Mouse (Mus musculus): ENCODE results near the gene Rbbp7. TPM values are rescaled to one million over a fixed set of nuclear protein-coding genes. Genes with fewer than 3 reads are reported as not detected.

The Rbbp7 gene
- 384 and 412 TPM in 2 replicates for polyA plus RNA-seq (2016; fragmentation: Nextera tagmentation; extraction: Ambion mirVana)

- DNase-seq (ENCODE audit: low spot score) = peak; percentile 91
- peak within 1 kb of the TSS; percentile 93 for H3K27ac ChIP-seq (replicated peaks)
- peaks cover 16% of the 10 kb centered on the region for H3K27me3 ChIP-seq (ENCODE audit: low read depth, poor library complexity, severe bottlenecking)
- peak within 1 kb of the TSS; percentile 74 for H3K4me3 ChIP-seq
- WGBS = 18% methylated on average over 92 of the region's 100 CpGs
- peaks cover 8% of the 10 kb centered on the region for H3K9me3 ChIP-seq (replicated peaks)
- peaks cover 13% of the 10 kb centered on the region for H3K4me1 ChIP-seq
- H3K36me3 ChIP-seq = peaks cover 23% of the 10 kb centered on the region
These were observed at the start of gene Rbbp7 for GRCm38 (mm10) chrX:162760115-162760942. Gene Rbbp7 (plus strand): TSS chrX:162760402.

DNA sequence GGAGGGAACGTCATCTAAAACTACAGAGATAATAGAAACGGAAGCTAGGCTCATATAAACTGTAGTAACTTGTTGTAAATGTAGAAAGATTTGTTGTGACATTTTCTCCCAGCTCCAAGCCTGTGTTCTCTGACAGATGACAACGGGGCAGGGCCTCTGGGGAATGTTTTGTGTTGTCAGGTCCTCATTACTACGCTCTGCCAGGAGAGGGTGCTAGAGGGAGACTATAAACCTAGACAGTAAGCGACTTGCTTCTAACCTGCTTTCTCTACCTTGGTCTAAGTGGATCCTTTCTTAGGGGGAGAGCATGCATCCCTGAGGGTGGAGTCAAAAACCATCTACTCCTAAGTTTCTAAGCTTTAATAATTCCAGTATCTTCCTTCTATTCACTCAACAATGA is 42.4 kb upstream of the Rbbp7 start:
- DNase-seq (ENCODE audit: low spot score) = peak; percentile 21
- no peaks in the 10 kb centered on the region for H3K27me3 ChIP-seq (ENCODE audit: low read depth, poor library complexity, severe bottlenecking)
- H3K36me3 ChIP-seq = no peaks in the 10 kb centered on the region
- 35% methylated on average over 5 of the region's 5 CpGs for WGBS
- H3K4me1 ChIP-seq = no peaks in the 10 kb centered on the region
- no peak overlapping the region for H3K4me3 ChIP-seq
- no peaks in the 10 kb centered on the region for H3K9me3 ChIP-seq (replicated peaks)
- H3K27ac ChIP-seq (replicated peaks) = no peak overlapping the region

DNA sequence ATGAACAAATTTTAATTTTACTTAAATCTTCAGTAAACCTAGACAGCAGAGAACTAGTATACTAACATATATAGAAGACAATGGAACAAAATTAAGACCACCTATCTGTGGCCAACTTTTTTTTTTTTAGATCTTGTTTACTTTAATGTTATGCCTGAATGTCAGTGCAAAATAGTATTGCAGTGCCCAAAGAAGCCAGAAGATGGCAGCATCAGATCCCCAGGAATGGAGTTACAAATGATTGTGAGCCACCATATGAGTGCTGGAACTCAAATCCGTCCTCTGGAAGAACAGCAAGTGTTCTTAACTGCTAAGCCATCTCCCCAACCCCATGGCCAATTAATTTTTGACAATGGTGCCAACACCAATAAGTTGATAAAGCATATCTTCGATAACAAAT is 40.6 kb upstream of the Rbbp7 start:
- Histone ChIP-seq H3K27ac (replicated peaks) (no peak overlapping the region), H3K27me3 (ENCODE audit: low read depth, poor library complexity, severe bottlenecking) (peaks cover 3% of the 10 kb centered on the region; the same call in 1 of the 2 replicates), H3K36me3 (no peaks in the 10 kb centered on the region), H3K4me1 (no peaks in the 10 kb centered on the region), H3K9me3 (replicated peaks) (no peaks in the 10 kb centered on the region), H3K4me3 (no peak overlapping the region)
- 46% methylated on average over 2 of the region's 2 CpGs for WGBS
- DNase-seq (ENCODE audit: low spot score) = peak; percentile 21

DNA sequence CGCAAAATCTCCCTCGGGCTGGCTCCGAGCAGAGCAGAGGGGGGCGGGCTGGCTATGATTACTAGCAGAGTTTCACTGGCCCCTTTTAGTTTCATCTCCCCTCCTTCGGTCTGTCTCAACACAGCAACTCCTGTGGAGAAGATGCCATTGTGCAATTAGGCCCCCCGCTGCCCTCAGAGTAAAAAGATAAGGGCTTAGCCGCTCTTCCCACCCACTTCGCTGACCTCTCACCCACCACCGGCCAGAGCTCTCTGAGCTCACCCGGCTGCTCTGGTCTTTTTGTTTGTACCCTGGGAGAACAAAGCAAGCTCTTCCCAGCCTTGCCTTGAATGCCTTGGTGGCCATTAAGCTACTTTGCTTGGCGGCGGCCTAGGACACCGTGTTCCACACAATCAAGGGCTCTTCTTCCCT is 32.8 kb upstream of the Rbbp7 start:
- Histone ChIP-seq H3K4me3 (0 out of 2 replicates have a peak overlapping the region, but pooled peaks have one; percentile 16), H3K4me1 (peaks cover 18% of the 10 kb centered on the region), H3K9me3 (replicated peaks) (no peaks in the 10 kb centered on the region), H3K36me3 (no peaks in the 10 kb centered on the region), H3K27me3 (ENCODE audit: low read depth, poor library complexity, severe bottlenecking) (peaks cover 22% of the 10 kb centered on the region), H3K27ac (replicated peaks) (peak overlapping the region; percentile 84)
- 15% methylated on average over 13 of the region's 13 CpGs for WGBS
- DNase-seq (ENCODE audit: low spot score) = peak; percentile 83

GRCm38 (mm10) chrX:162727795-162728194 is 32.4 kb upstream of the Rbbp7 start:
- no peaks in the 10 kb centered on the region for H3K36me3 ChIP-seq
- no peak for DNase-seq (ENCODE audit: low spot score)
- H3K4me1 ChIP-seq = peaks cover 18% of the 10 kb centered on the region
- peaks cover 22% of the 10 kb centered on the region for H3K27me3 ChIP-seq (ENCODE audit: low read depth, poor library complexity, severe bottlenecking)
- H3K4me3 ChIP-seq = 0 out of 2 replicates have a peak overlapping the region, but pooled peaks have one; percentile 16
- no peaks in the 10 kb centered on the region for H3K9me3 ChIP-seq (replicated peaks)
- peak overlapping the region; percentile 84 for H3K27ac ChIP-seq (replicated peaks)
- WGBS = 25% methylated on average over 9 of the region's 9 CpGs

DNA sequence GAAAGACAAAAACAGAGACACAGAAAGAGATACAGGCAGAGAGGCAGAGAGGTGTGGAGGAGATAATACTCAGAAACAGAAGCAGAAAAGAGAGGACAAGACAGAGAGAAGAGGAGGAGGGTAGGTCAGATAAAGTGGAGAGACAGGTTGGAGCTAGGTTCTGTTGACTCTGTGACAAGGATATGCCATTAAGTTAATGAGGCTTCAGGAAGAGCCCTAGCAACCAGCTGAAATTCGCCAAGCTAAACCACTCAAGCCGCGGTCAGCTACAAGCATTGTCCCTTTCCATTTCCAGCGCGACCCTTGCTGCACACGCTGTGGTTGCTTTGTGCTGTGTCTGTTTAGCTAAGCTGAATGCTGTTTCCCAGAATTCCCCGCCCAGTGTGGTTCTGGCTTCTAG is 32.0 kb upstream of the Rbbp7 start:
- no peaks in the 10 kb centered on the region for H3K36me3 ChIP-seq
- peaks cover 18% of the 10 kb centered on the region for H3K4me1 ChIP-seq
- peaks cover 22% of the 10 kb centered on the region for H3K27me3 ChIP-seq (ENCODE audit: low read depth, poor library complexity, severe bottlenecking)
- DNase-seq (ENCODE audit: low spot score) = peak; percentile 33
- no peaks in the 10 kb centered on the region for H3K9me3 ChIP-seq (replicated peaks)
- peak overlapping the region; percentile 84 for H3K27ac ChIP-seq (replicated peaks)
- WGBS = 35% methylated on average over 7 of the region's 7 CpGs
- no peak overlapping the region for H3K4me3 ChIP-seq

DNA sequence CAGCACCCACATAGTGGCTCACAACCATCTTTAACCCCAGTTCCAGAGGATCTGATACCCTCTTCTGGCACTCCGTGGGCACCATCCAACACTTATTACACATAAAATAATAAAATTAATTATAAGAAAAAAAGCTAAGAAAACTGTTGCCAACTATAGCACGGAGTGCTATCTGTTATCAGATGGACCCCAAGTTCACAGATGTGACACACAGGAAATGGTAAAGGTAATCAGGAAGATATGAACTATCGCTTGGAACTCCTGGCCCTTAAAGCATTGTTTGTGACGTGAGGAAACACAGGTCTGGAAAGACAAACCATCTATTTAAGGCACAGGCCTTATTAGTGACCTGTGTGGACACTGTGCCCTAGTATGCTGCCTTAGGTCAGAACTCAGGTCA is 30.2 kb upstream of the Rbbp7 start:
- no peak for DNase-seq (ENCODE audit: low spot score)
- H3K4me1 ChIP-seq = peaks cover 18% of the 10 kb centered on the region
- no peaks in the 10 kb centered on the region for H3K36me3 ChIP-seq
- no peaks in the 10 kb centered on the region for H3K9me3 ChIP-seq (replicated peaks)
- peaks cover 19% of the 10 kb centered on the region for H3K27me3 ChIP-seq (ENCODE audit: low read depth, poor library complexity, severe bottlenecking)
- no peak overlapping the region for H3K4me3 ChIP-seq
- 94% methylated on average over 4 of the region's 4 CpGs for WGBS
- no peak overlapping the region for H3K27ac ChIP-seq (replicated peaks)

DNA sequence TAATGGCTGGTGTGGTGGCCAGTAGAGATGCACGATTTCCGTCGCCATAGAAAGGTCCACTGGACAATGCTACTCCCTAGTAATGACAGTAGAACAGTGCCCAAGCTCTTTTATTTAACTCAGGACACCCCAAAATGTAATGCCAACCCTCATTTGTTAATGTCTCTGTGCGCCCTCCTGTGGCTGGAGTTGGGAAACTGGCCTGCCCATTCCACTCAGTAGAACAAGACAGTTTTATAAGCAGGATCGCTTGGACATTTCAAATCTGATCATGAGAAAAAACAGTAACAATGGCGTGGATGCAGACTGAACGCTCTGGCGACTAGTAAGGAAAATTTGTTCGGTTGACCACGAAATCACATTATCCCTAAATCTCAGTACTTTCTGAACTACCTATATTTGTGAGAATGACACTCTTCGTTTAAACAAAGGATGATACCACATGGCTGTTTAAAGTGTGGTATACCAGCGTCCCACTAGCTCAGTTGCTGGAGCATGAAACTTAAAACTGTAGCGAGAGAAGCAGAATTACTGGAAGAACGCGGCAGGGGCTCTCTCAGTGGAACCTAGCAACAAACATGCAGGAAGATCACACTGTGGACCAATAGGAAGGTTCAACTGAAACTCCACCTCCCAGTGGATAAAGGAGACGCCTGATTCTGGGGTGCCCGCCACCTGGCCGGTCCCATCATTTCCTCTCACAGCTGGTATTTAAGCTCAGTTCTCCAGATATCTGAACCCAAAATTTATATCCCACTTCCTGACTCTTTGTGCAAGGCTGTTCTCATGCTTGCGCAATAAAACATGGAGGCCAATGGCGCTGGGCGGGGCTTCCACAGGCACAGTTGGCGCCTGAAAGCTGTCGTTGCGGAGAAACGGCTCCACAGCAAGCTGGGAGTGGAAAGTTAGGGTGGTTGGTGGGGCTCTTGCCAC is 24.9 kb upstream of the Rbbp7 start:
- Histone ChIP-seq H3K4me3 (peak overlapping the region; percentile 55), H3K4me1 (peaks cover 6% of the 10 kb centered on the region; the same call in 1 of the 2 replicates), H3K36me3 (no peaks in the 10 kb centered on the region), H3K27me3 (ENCODE audit: low read depth, poor library complexity, severe bottlenecking) (peaks cover 20% of the 10 kb centered on the region), H3K27ac (replicated peaks) (peak overlapping the region; percentile 86), H3K9me3 (replicated peaks) (no peaks in the 10 kb centered on the region)
- DNase-seq (ENCODE audit: low spot score) = peak; percentile 53
- 25% methylated on average over 25 of the region's 25 CpGs for WGBS

GRCm38 (mm10) chrX:162736140-162736659 is 24.0 kb upstream of the Rbbp7 start:
- Histone ChIP-seq H3K27ac (replicated peaks) (peak overlapping the region; percentile 86), H3K36me3 (no peaks in the 10 kb centered on the region), H3K4me1 (peaks cover 6% of the 10 kb centered on the region; the same call in 1 of the 2 replicates), H3K9me3 (replicated peaks) (no peaks in the 10 kb centered on the region), H3K27me3 (ENCODE audit: low read depth, poor library complexity, severe bottlenecking) (peaks cover 20% of the 10 kb centered on the region), H3K4me3 (peak overlapping the region; percentile 55)
- DNase-seq (ENCODE audit: low spot score) = no peak
- WGBS = 65% methylated on average over 9 of the region's 9 CpGs

GRCm38 (mm10) chrX:162748696-162749420 is 11.3 kb upstream of the Rbbp7 start:
- DNase-seq (ENCODE audit: low spot score) = no peak
- H3K27ac ChIP-seq (replicated peaks) = 0 out of 2 replicates have a peak overlapping the region, but pooled peaks have one; percentile 17
- no peak overlapping the region for H3K4me3 ChIP-seq
- 58% methylated on average over 9 of the region's 9 CpGs for WGBS
- peaks cover 11% of the 10 kb centered on the region; the same call in 1 of the 2 replicates for H3K4me1 ChIP-seq
- peaks cover 63% of the 10 kb centered on the region for H3K27me3 ChIP-seq (ENCODE audit: low read depth, poor library complexity, severe bottlenecking)
- no peaks in the 10 kb centered on the region for H3K9me3 ChIP-seq (replicated peaks)
- H3K36me3 ChIP-seq = no peaks in the 10 kb centered on the region

DNA sequence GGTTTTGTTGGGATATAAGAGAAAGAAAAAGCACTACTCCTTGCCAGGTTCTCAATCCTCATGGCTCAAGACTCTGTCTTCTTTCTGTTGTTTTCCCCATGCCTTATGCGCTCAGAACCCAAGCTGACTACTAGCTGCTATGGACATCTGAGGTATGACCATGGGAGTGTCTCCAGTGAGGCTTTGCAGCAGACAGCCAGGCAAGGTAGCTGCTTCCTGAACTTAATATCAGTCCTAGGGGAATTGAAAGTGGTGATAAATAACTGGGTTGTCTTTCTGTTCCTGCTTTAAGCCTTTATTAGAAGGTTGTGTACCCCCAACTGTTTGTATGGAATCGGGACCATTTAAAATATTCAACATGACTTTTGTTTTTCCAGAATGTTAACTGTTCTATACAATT is 7.8 kb upstream of the Rbbp7 start:
- peaks cover 58% of the 10 kb centered on the region for H3K27me3 ChIP-seq (ENCODE audit: low read depth, poor library complexity, severe bottlenecking)
- peaks cover 11% of the 10 kb centered on the region; the same call in 1 of the 2 replicates for H3K4me1 ChIP-seq
- WGBS = 91% methylated on average over 2 of the region's 2 CpGs
- H3K27ac ChIP-seq (replicated peaks) = no peak overlapping the region
- H3K36me3 ChIP-seq = no peaks in the 10 kb centered on the region
- H3K4me3 ChIP-seq = no peak overlapping the region
- no peaks in the 10 kb centered on the region for H3K9me3 ChIP-seq (replicated peaks)
- DNase-seq (ENCODE audit: low spot score) = no peak

DNA sequence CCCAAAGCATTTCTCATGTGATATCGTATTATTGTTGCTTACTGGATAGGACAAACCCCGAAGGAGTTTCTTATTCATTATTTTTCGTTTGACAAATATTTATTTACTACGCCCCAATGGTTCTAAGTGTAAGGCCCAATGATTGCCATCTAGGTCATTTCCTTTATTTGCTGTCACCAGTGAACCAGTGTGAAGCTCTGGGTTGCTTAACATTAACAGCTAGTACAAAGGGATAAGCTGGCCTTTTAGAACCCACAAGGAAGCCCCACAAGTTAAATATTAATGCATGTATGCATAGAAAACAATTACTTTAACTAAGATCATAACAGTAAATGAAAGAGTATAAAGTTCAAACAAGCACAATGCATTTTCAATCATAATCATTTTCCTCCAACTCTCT is 5.9 kb upstream of the Rbbp7 start:
- H3K4me3 ChIP-seq = no peak overlapping the region
- H3K36me3 ChIP-seq = no peaks in the 10 kb centered on the region
- H3K27me3 ChIP-seq (ENCODE audit: low read depth, poor library complexity, severe bottlenecking) = peaks cover 42% of the 10 kb centered on the region
- 86% methylated on average over 4 of the region's 4 CpGs for WGBS
- no peak overlapping the region for H3K27ac ChIP-seq (replicated peaks)
- no peaks in the 10 kb centered on the region for H3K9me3 ChIP-seq (replicated peaks)
- H3K4me1 ChIP-seq = peaks cover 7% of the 10 kb centered on the region
- DNase-seq (ENCODE audit: low spot score) = no peak
